17 mouse cellular contexts compared by ENCODE assay signal in the genomic region with DNA sequence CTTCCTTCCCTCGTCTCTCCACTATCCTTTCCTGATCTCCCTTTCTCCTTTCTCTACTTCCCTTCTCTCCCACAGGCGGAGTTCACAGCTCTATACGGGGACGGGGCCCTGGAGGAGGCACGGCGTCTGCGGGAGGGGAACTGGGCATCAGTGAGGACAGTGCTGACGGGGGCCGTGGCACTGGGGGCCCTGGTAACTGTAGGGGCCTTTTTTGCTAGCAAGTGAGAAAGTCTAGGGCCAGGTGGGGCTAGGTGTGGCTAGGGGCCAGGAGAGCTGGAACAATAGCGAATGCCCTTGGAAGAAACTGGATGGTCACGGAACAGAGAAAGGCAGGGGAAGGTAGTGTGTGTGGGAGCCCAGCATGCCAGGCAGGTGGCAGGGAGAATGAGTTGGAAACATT. TPM values are rescaled to one million over a fixed set of nuclear protein-coding genes. Genes with fewer than 3 reads are reported as not detected.
A peak's percentile ranks its signal among the peaks of the same experiment; 100 is the strongest.
DNase-seq lines count a peak whose midpoint lies in the region; ATAC-seq lines count a peak whose summit lies in the region.
"Had no signal": no experiment of that assay in that cellular context is flagged by ENCODE, and none has a peak within 500 bp of the region (broad histone marks: within the 10 kb centered on the region; RNA-seq: fewer than 3 reads in every experiment).

No protein-coding gene starts in this region.

- peak; percentile 90 for DNase-seq in heart, adult 11 months
- DNase-seq in heart, postnatal 14 days: no peak
- no peak for DNase-seq in midbrain, embryonic 11.5 days (ENCODE audit: low spot score, missing footprints)
- no peak for DNase-seq in urinary bladder, postnatal 25 days (ENCODE audit: low spot score)
- DNase-seq in layer of hippocampus, postnatal 36 days: no peak
- DNase-seq: adrenal gland, postnatal 10 days; heart, adult 18-20 months; kidney, adult 11 months; layer of hippocampus, adult 9-11 months; lung, postnatal 36 days; right cerebral cortex, postnatal 14 days; thymus, adult 2 months had no signal

- ATAC-seq in midbrain, embryonic 12.5 days (ENCODE audit: low FRiP score, low read depth): no peak
- ATAC-seq in midbrain, embryonic 11.5 days (ENCODE audit: low FRiP score): no peak
- no peak for ATAC-seq in embryonic facial prominence, embryonic 15.5 days (ENCODE audit: insufficient number of reproducible peaks, low FRiP score, low TSS enrichment, low read depth)
- no peak for ATAC-seq in stomach, embryonic 15.5 days (ENCODE audit: insufficient read depth, low FRiP score, low read depth)

- WGBS in midbrain, embryonic 12.5 days: 92% methylated on average over 11 of the region's 11 CpGs
- 94% methylated on average over 11 of the region's 11 CpGs for WGBS in midbrain, embryonic 11.5 days
- 91% methylated on average over 11 of the region's 11 CpGs for WGBS in embryonic facial prominence, embryonic 15.5 days
- 79% methylated on average over 11 of the region's 11 CpGs for WGBS in stomach, embryonic 15.5 days

- H3K27me3 ChIP-seq in midbrain, embryonic 12.5 days: 0 out of 2 replicates have a peak, but pooled peaks cover 4% of the 10 kb centered on the region
- H3K27me3 ChIP-seq in midbrain, embryonic 11.5 days (ENCODE audit: control insufficient read depth, insufficient read depth, low read length): no peaks in the 10 kb centered on the region
- no peaks in the 10 kb centered on the region for H3K27me3 ChIP-seq in embryonic facial prominence, embryonic 15.5 days
- H3K27me3 ChIP-seq in stomach, embryonic 15.5 days (replicated peaks): no peaks in the 10 kb centered on the region
- H3K27me3 ChIP-seq: limb, embryonic 15.5 days had no signal

- H3K9ac ChIP-seq in midbrain, embryonic 12.5 days (replicated peaks): no peak overlapping the region
- H3K9ac ChIP-seq in midbrain, embryonic 11.5 days (ENCODE audit: low read length): no peak overlapping the region
- no peak overlapping the region for H3K9ac ChIP-seq in embryonic facial prominence, embryonic 15.5 days
- H3K9ac ChIP-seq in stomach, embryonic 15.5 days: no peak overlapping the region
- H3K9ac ChIP-seq: limb, embryonic 15.5 days had no signal

- H3K27ac ChIP-seq in midbrain, embryonic 12.5 days (replicated peaks): no peak overlapping the region
- no peak overlapping the region for H3K27ac ChIP-seq in midbrain, embryonic 11.5 days (ENCODE audit: low read depth, low read length)
- no peak overlapping the region for H3K27ac ChIP-seq in embryonic facial prominence, embryonic 15.5 days (replicated peaks)
- H3K27ac ChIP-seq in stomach, embryonic 15.5 days: no peak overlapping the region

- intact Hi-C loops in heart, postnatal 14 days (cut with DNase I): no loop called here

- peak overlapping the region; percentile 71; the same call in 1 of the 2 replicates for H3K4me2 ChIP-seq in midbrain, embryonic 12.5 days (replicated peaks)
- no peak overlapping the region for H3K4me2 ChIP-seq in midbrain, embryonic 11.5 days
- H3K4me2 ChIP-seq in embryonic facial prominence, embryonic 15.5 days (replicated peaks): peak overlapping the region; percentile 77; the same call in 1 of the 2 replicates
- H3K4me2 ChIP-seq in stomach, embryonic 15.5 days: peak overlapping the region; percentile 82

- no peak overlapping the region for H3K4me3 ChIP-seq in midbrain, embryonic 12.5 days
- no peak overlapping the region for H3K4me3 ChIP-seq in midbrain, embryonic 11.5 days (ENCODE audit: low read depth, low read length)
- H3K4me3 ChIP-seq in embryonic facial prominence, embryonic 15.5 days (replicated peaks): no peak overlapping the region
- H3K4me3 ChIP-seq in stomach, embryonic 15.5 days (replicated peaks): no peak overlapping the region

- H3K4me1 ChIP-seq in midbrain, embryonic 12.5 days: peaks cover 24% of the 10 kb centered on the region
- H3K4me1 ChIP-seq in midbrain, embryonic 11.5 days (ENCODE audit: control insufficient read depth, insufficient read depth, low read length): peaks cover 14% of the 10 kb centered on the region
- H3K4me1 ChIP-seq in embryonic facial prominence, embryonic 15.5 days: peaks cover 24% of the 10 kb centered on the region
- peaks cover 15% of the 10 kb centered on the region for H3K4me1 ChIP-seq in stomach, embryonic 15.5 days

- peaks cover 11% of the 10 kb centered on the region; the same call in 1 of the 2 replicates for H3K36me3 ChIP-seq in midbrain, embryonic 12.5 days
- no peaks in the 10 kb centered on the region for H3K36me3 ChIP-seq in midbrain, embryonic 11.5 days (ENCODE audit: control insufficient read depth, insufficient read depth, low read length)
- H3K36me3 ChIP-seq in embryonic facial prominence, embryonic 15.5 days: peaks cover 17% of the 10 kb centered on the region; the same call in 1 of the 2 replicates
- H3K36me3 ChIP-seq in stomach, embryonic 15.5 days: 0 out of 2 replicates have a peak, but pooled peaks cover 3% of the 10 kb centered on the region

- no peaks in the 10 kb centered on the region for H3K9me3 ChIP-seq in midbrain, embryonic 12.5 days
- no peaks in the 10 kb centered on the region for H3K9me3 ChIP-seq in midbrain, embryonic 11.5 days (ENCODE audit: control insufficient read depth, low read length)
- no peaks in the 10 kb centered on the region for H3K9me3 ChIP-seq in embryonic facial prominence, embryonic 15.5 days (replicated peaks)
- H3K9me3 ChIP-seq in stomach, embryonic 15.5 days: no peaks in the 10 kb centered on the region
- H3K9me3 ChIP-seq: limb, embryonic 15.5 days had no signal

RNA-seq across cellular contexts. Expression of a gene that starts 2.1 kb away (rescaled TPM):
- 1 to 10 TPM; 4.1 to 8.1 TPM for total RNA-seq in heart, postnatal 14 days (2021)
- polyA plus RNA-seq in midbrain, embryonic 12.5 days (2016; fragmentation: Nextera tagmentation; extraction: Ambion mirVana): 0.22 TPM in 1 of 2 replicates, not detected in the other
- not detected in 2 replicates for polyA plus RNA-seq in midbrain, embryonic 11.5 days (2014; fragmentation: Nextera tagmentation; extraction: Ambion mirVana)
- not detected in 2 replicates for polyA plus RNA-seq in embryonic facial prominence, embryonic 15.5 days (2015; fragmentation: Nextera tagmentation; extraction: Ambion mirVana)
- polyA plus RNA-seq in stomach, embryonic 15.5 days (2015; fragmentation: Nextera tagmentation; extraction: Ambion mirVana): 0.19 and 0.53 TPM in 2 replicates
- total RNA-seq in layer of hippocampus, postnatal 36 days (2021): 10 to 100 TPM in 1 of 2 experiments, 1 to 10 TPM in 1; 7.5 to 14.5 TPM
- total RNA-seq: common myeloid progenitor, adult 5-6 weeks had no signal

RNA-seq across cellular contexts. Expression of a gene that starts 2.1 kb away (rescaled TPM):
- 10 to 100 TPM; 35.1 to 39.2 TPM for total RNA-seq in heart, postnatal 14 days (2021)
- 2.7 and 3.7 TPM in 2 replicates for polyA plus RNA-seq in midbrain, embryonic 12.5 days (2016; fragmentation: Nextera tagmentation; extraction: Ambion mirVana)
- 2.4 and 3.3 TPM in 2 replicates for polyA plus RNA-seq in midbrain, embryonic 11.5 days (2014; fragmentation: Nextera tagmentation; extraction: Ambion mirVana)
- polyA plus RNA-seq in embryonic facial prominence, embryonic 15.5 days (2015; fragmentation: Nextera tagmentation; extraction: Ambion mirVana): 4.1 and 5.0 TPM in 2 replicates
- 4.2 and 4.3 TPM in 2 replicates for polyA plus RNA-seq in stomach, embryonic 15.5 days (2015; fragmentation: Nextera tagmentation; extraction: Ambion mirVana)
- 100 to 1,000 TPM; 120 to 126 TPM for total RNA-seq in layer of hippocampus, postnatal 36 days (2021)

RNA-seq across cellular contexts. Expression of a gene that starts 7.0 kb away (rescaled TPM):
- total RNA-seq in heart, postnatal 14 days (2021): 10 to 100 TPM; 66.9 to 77.6 TPM
- polyA plus RNA-seq in midbrain, embryonic 12.5 days (2016; fragmentation: Nextera tagmentation; extraction: Ambion mirVana): 199 and 238 TPM in 2 replicates
- 166 and 173 TPM in 2 replicates for polyA plus RNA-seq in midbrain, embryonic 11.5 days (2014; fragmentation: Nextera tagmentation; extraction: Ambion mirVana)
- 124 and 125 TPM in 2 replicates for polyA plus RNA-seq in embryonic facial prominence, embryonic 15.5 days (2015; fragmentation: Nextera tagmentation; extraction: Ambion mirVana)
- 111 and 113 TPM in 2 replicates for polyA plus RNA-seq in stomach, embryonic 15.5 days (2015; fragmentation: Nextera tagmentation; extraction: Ambion mirVana)
- total RNA-seq in layer of hippocampus, postnatal 36 days (2021): 100 to 1,000 TPM; 231 to 275 TPM

RNA-seq across cellular contexts. Expression of a gene that starts 8.0 kb away (rescaled TPM):
- 1 to 10 TPM; 2.8 to 5.2 TPM for total RNA-seq in heart, postnatal 14 days (2021)
- 0.80 and 1.6 TPM in 2 replicates for polyA plus RNA-seq in midbrain, embryonic 12.5 days (2016; fragmentation: Nextera tagmentation; extraction: Ambion mirVana)
- 0.23 and 0.68 TPM in 2 replicates for polyA plus RNA-seq in midbrain, embryonic 11.5 days (2014; fragmentation: Nextera tagmentation; extraction: Ambion mirVana)
- 0.83 and 1.2 TPM in 2 replicates for polyA plus RNA-seq in embryonic facial prominence, embryonic 15.5 days (2015; fragmentation: Nextera tagmentation; extraction: Ambion mirVana)
- polyA plus RNA-seq in stomach, embryonic 15.5 days (2015; fragmentation: Nextera tagmentation; extraction: Ambion mirVana): 2.4 and 2.7 TPM in 2 replicates
- 10 to 100 TPM; 17.9 to 20.7 TPM for total RNA-seq in layer of hippocampus, postnatal 36 days (2021)

RNA-seq across cellular contexts. Expression of a gene that starts 14.5 kb away (rescaled TPM):
- 1 to 10 TPM; 6.7 to 8.6 TPM for total RNA-seq in heart, postnatal 14 days (2021)
- 16.4 and 18.6 TPM in 2 replicates for polyA plus RNA-seq in midbrain, embryonic 12.5 days (2016; fragmentation: Nextera tagmentation; extraction: Ambion mirVana)
- polyA plus RNA-seq in midbrain, embryonic 11.5 days (2014; fragmentation: Nextera tagmentation; extraction: Ambion mirVana): 13.2 and 19.9 TPM in 2 replicates
- 9.7 and 10.1 TPM in 2 replicates for polyA plus RNA-seq in embryonic facial prominence, embryonic 15.5 days (2015; fragmentation: Nextera tagmentation; extraction: Ambion mirVana)
- 8.4 and 10.6 TPM in 2 replicates for polyA plus RNA-seq in stomach, embryonic 15.5 days (2015; fragmentation: Nextera tagmentation; extraction: Ambion mirVana)
- total RNA-seq in layer of hippocampus, postnatal 36 days (2021): 10 to 100 TPM; 21.2 to 25.8 TPM
